Mouse (Mus musculus): ENCODE data around the gene Lpin1.

Lpin1 gene

GRCm38 (mm10) chr12:16571278-16571677 lies 39.5 kb downstream of the Lpin1 start:
- DNase-seq (ENCODE audit: low spot score): no peak

- DNase-seq (ENCODE audit: low spot score): no peak
Measured at GRCm38 (mm10) chr12:16570371-16571060, 40.2 kb downstream of the Lpin1 start.

GRCm38 (mm10) chr12:16568936-16569650 lies 41.7 kb downstream of the Lpin1 start:
- no peak for DNase-seq (ENCODE audit: low spot score)

- DNase-seq (ENCODE audit: low spot score): peak; percentile 38
Measured at GRCm38 (mm10) chr12:16568496-16568895, 42.3 kb downstream of the Lpin1 start.

DNA sequence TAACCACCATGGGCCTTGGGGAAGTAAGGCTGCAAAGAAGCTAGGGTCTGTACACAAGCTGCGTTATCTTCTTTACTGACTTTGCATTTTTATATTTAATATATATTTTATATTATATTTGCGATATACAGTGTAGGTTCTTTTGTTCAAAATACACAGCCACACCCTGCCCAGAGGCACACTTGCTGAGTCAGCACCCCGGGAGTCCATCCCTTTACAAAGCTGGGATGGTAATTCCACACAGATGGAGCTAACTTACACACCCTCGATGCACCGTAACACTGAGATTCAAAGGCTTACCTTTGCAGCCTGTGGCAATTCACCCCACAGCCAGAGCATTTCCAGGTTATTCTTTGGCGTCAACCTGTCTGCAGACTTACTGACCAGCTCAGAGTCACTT lies 42.7 kb downstream of the Lpin1 start:
- no peak for DNase-seq (ENCODE audit: low spot score)

DNA sequence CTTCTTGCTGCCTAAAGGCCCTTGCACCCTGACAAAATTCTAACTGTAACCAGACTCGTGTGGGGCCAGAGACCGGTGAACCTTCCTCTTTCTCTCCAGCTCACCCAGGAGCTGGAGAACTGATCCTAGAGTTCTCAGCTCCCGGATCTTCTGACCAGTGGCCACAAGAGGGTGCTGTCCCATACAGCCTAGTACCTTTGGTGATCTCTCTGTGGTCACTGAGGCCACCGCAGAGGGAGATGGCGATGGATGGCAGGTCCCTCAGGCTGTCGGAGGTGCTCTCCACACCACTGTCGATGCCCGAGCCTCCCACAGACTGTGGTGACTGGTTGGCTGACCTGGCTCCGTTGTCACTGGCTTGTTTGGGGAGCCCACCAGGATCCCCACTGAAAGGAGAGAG lies 47.3 kb downstream of the Lpin1 start:
- no peak for DNase-seq (ENCODE audit: low spot score)

DNA sequence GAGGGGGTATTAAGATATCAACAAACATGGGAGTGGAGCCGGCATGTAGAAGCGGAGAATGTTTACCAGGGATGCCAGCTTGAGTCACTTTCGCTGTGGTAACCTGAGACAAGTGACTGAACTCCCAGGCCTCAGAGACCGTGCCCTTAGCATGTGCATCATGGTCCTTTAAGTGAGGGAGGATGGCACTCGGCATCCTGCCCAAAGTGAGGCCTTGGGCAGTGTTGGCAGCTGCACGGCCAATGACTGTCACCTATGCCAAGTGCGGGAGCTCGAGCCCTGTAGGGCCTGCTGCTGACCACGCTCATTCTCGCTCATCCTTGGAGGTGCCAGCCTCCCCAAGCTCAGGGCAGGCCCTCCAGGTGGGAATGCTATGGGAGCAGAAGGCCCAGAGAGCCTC lies 48.1 kb downstream of the Lpin1 start:
- no peak for DNase-seq (ENCODE audit: low spot score)

DNA sequence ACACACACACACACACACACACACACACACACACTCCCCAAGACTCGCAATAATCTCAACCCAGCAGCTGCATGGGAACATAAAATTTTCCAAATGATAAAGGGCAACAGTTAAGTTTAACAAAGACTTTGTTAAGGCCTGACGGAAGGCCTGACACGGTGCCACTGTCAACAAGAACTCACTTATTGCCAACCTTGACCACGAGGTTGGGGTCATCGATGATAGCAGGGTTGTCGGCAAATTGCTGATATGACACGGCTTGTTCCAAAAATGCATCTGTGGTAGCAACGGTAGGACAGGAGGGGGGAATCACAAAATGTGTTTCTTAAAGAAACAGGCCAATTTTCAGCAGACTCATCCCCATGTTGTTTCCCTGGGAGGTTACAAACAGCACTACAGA lies 48.6 kb downstream of the Lpin1 start:
- no peak for DNase-seq (ENCODE audit: low spot score)

GRCm38 (mm10) chr12:16557271-16557670 lies 53.5 kb downstream of the Lpin1 start:
- DNase-seq (ENCODE audit: low spot score): no peak

GRCm38 (mm10) chr12:16554171-16554570 lies 56.6 kb downstream of the Lpin1 start:
- DNase-seq (ENCODE audit: low spot score): no peak

DNA sequence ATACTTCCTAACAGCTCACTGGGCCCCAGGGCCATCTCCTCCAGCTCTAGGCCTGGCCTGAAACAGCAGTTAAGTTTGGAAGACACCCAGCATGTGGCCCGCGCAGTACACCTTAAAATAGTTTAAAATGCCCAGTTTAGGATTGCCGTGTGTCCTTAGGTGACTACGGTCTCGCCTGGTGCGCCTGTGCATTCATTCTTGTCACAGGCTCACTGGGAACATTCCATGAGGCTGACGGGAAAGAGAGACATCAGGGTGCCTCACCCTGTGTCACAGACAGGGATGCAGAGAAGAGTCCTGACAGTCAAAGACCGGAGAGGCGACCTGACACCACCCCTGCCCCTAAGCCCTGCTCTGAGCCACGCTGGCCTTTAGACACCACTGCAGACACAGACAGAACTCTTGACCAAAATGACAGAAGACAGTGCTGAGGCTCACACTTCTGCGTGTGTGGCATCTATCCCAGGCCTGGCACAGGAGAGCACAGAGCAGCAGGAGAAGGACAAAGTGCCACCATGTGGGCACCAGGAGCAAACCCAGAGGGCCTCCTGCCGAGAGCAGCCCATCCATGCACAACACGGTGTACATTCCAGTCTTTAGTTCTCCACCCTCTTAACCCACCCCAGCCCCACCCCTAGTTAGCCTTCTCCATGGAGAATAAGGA lies 58.5 kb downstream of the Lpin1 start:
- no peak for DNase-seq (ENCODE audit: low spot score)

DNA sequence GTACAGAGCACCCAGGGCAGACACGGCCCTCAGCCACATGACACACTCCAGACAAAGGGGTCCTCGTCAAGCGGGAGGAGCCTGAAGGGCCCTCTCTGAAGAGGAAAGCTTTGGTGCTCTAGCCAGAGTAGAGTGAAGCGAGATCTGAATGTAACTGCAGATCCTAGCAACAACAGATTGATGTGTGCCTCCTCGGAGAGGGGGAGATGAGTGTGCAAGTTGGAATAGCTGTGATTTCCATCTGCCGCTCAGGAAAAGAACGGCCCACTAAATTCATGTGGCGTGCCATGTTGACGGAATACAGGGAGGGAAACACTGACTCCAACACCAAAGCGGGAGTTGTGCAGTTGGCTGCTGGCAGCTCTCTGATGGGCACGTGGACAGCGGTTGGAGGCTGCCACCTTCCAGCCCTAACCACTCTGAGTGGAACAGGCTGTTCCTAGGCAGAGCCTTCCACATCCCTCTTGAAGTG lies 59.7 kb downstream of the Lpin1 start:
- DNase-seq (ENCODE audit: low spot score): no peak

DNA sequence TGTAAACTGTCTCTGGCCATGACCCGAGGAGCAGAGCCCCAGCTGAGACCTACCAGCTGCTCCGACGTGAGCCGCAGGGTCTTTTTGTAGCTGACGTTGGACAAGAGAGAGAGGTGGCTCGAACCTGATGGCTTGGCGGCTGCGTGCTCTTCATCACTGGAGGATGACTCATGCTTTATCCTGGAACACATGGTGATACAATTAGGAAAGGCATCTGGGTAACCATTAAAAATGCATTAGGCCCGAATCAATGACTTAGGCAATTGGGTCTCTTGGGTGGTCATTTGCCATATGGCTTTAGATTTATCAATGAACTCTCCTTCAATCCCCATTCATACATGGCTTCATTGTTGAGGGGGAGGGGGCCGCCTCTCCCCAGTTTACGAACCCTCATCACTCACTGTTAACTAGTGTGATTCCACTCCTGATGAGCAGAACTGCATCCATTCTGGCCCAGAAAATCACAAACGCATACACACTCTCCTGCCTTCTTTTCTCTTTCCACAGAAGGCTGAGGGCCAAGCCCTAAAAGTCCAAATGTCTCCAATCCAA lies 61.9 kb downstream of the Lpin1 start:
- DNase-seq (ENCODE audit: low spot score): no peak

DNA sequence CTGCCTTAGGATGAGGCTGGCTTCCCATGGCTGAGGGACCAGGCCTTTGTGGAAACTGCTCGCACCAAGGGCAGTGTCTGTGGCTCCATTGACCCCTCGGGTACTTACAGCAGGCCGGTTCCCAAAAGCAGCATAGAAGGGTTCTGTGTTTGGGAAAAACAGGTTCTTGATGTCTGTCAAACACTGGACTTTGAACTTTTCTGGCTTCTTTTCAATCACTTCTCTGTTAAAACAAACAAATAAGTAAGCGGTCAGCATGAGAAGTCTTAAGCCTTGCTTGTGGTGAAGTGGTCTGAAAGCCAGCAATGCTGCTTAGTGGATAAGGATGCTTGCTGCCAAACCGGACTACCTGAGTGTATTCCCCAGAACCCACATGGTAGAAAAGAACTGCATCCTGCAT lies 69.2 kb downstream of the Lpin1 start:
- DNase-seq (ENCODE audit: low spot score): no peak

GRCm38 (mm10) chr12:16540712-16541111 lies 70.1 kb downstream of the Lpin1 start:
- no peak for DNase-seq (ENCODE audit: low spot score)

DNA sequence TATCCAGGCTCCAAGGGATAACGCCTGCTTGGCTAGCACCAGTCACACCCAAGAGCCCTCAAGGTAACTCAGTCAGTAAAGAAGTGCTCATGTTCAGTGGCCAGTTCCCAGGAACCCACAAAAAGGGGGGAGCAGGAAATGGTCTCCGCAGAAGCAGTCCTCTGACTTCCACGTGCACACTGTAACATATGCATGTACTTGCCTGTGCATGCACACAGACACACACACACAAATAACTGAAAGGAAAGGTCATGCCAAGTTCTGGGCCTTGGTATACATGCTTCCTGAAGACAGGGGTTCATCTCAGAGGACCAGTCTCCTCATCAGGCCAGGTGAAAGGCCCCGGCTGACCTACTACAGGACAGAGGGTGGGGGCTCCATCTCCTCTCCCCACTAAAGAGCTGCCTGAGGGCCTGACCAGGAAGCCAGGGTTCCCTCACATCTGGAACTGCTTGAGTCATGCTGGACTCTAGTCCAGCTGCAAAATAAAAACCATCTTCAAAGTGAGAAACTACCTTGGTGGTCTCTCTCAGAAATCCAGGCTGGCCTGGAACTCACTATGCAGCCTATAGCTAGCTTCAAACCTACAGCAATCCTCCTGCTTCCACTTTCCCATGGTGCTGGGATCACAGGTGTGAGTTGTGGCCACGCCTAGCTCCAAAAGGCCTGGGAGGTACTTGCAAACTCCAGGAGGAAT lies 70.7 kb downstream of the Lpin1 start:
- DNase-seq (ENCODE audit: low spot score): no peak

- peak; percentile 32 for DNase-seq (ENCODE audit: low spot score)
Measured at GRCm38 (mm10) chr12:16533331-16533828, 77.4 kb downstream of the Lpin1 start.

DNA sequence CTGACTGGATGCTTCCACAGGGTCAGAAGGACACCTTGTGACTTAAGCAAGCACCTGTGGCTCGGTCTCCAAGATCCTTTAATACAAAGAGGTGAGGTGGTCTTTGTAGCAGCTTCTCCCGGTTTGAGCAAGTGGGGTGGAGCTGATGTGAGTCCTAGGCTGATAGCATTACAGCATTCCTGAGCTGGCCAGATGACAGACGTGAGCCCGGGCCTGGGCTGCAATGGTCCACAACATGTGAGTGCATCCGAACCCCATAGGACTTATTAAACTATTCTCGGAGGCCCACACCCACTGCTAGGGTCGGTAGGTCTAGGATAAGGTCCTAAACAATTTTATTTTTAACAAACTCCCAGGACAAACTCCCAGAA lies 77.9 kb downstream of the Lpin1 start:
- no peak for DNase-seq (ENCODE audit: low spot score)

DNA sequence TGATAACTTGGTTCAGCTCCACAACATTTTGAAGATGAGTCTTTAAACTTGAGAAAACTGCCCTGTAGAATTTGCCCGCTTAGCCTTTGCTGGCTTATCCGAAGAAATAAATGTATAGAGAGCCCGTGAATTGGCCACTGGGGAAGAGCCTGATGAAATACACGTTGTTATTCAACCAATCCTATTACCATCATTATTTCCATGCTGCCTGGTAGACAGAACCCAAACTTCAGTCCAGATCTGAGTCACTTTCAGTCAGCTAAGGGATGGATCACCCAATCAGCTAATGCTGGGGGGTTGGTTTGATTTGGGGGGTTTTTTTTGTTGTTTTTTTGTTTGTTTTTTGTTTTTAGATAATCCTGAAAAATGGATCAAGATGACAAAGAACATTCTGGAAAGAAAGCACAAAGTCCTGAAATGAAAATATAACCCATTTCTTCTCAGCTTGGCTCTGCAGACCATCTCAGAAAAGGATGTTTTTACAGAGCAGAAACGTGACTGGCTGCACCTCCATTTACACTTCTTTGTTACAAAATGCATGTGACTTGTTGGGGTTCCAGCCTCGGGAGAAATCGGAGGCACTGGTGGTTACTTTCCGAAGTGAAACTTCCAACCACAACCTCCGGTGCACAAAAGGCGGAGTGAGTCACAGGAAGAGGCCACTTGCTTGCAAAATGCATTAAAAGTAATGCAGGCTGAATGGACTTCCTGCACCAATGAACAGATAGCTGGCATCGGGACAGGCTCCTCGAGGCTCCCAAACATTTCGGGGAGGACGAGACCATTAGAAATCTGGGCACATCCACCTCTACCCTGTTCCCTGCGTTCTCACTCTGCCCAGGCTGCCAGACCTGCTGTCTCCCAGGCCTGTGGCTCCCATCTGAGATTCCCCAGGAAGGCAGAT lies 78.6 kb downstream of the Lpin1 start:
- DNase-seq (ENCODE audit: low spot score): peak; percentile 37

GRCm38 (mm10) chr12:16528650-16529049 lies 82.1 kb downstream of the Lpin1 start:
- no peak for DNase-seq (ENCODE audit: low spot score)

DNA sequence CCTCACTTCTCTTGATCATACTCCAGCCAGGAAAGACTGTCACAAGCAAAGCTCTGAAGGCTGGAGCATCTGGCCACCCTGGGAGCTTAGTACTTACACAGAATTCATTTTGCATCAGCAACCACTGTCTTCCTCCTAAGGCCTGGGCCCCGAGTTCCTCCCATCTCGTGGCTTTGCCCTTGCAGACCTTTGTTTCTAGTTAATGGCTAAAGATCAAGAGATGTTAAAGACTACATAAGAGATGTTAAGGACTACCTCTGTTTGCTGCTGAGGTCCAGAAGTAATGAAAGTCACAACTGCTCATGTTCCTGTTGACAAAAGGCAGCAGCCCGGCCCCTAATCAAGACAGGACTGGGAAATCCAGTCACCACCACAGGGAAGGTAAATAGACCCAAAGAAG lies 82.8 kb downstream of the Lpin1 start:
- DNase-seq (ENCODE audit: low spot score): no peak

All from spleen, adult 12 weeks (tissue).